Mouse (Mus musculus) lung, embryonic 14.5 days (tissue): ENCODE data around the gene Smad6. TPM values are rescaled to one million over a fixed set of nuclear protein-coding genes. Genes with fewer than 3 reads are reported as not detected.
A peak's percentile ranks its signal among the peaks of the same experiment; 100 is the strongest.

Experiments used
- ATAC-seq: fragments of 200-750 bp; cut with Nextera tagmentation; 2 replicates; pipeline ENCODE4 v1.8.0; 2017; ENCODE audit warnings: mild to moderate bottlenecking, moderate TSS enrichment, moderate library complexity; ENCODE audit not compliant: insufficient read depth
- DNase-seq: peaks from one replicate; pipeline ENCODE4 v3.0.0-alpha.2; 2015
- H3K27ac ChIP-seq: fragments of 300-500 bp; sonication (generic); 2 replicates; pipeline ENCODE4 v1.5.1; 2014; ENCODE audit warnings: low read depth, mild to moderate bottlenecking, moderate library complexity
- H3K27me3 ChIP-seq: fragments of 300-500 bp; sonication (generic); 2 replicates; pipeline ENCODE4 v1.6.1; 2014; ENCODE audit warnings: low read length, control low read depth; ENCODE audit not compliant: insufficient read depth
- H3K36me3 ChIP-seq: fragments of 300-500 bp; sonication (generic); 2 replicates; pipeline ENCODE4 v1.6.1; 2014; ENCODE audit warnings: control low read depth; ENCODE audit not compliant: insufficient read depth
- H3K4me1 ChIP-seq: fragments of 300-500 bp; sonication (generic); 2 replicates; pipeline ENCODE4 v1.6.1; 2014; ENCODE audit warnings: antibody characterized with exemption, control low read depth; ENCODE audit not compliant: insufficient read depth
- H3K4me2 ChIP-seq: fragments of 300-500 bp; sonication (generic); 2 replicates; pipeline ENCODE4 v1.6.1; 2014; ENCODE audit warnings: mild to moderate bottlenecking
- H3K4me3 ChIP-seq: fragments of 300-500 bp; sonication (generic); 2 replicates; pipeline ENCODE4 v1.5.1; 2014; ENCODE audit warnings: low read depth, low read length
- H3K9ac ChIP-seq: fragments of 300-500 bp; sonication (generic); 2 replicates; pipeline ENCODE4 v1.6.1; 2014
- H3K9me3 ChIP-seq: fragments of 300-500 bp; sonication (generic); 2 replicates; pipeline ENCODE4 v1.6.1; 2016; ENCODE audit warnings: low read depth, low read length, control low read depth
- CTCF ChIP-seq: IDR thresholded peaks from 2 replicates; pipeline ENCODE4 v1.5.1; 2016; ENCODE audit warnings: antibody characterized with exemption, low read depth
- WGBS: fragments of 180-500 bp; shearing (Covaris S2); extraction: QIAGEN DNeasy Blood & Tissue Kit; methylation state at CpG from one replicate; pipeline ENCODE4 v1.1.7; 2014; 5-methylcytosine and 5-hydroxymethylcytosine counted together
- polyA plus RNA-seq: library from polyadenylated mRNA; unstranded; fragments of >200 nt; fragmentation: Nextera tagmentation; extraction: Ambion mirVana; gene quantifications from 2 replicates; pipeline ENCODE4 v1.2.1, GENCODE M21; 2014

Smad6 gene
- polyA plus RNA-seq, 1 experiment from 2014 or later: 15.3 TPM

DNA sequence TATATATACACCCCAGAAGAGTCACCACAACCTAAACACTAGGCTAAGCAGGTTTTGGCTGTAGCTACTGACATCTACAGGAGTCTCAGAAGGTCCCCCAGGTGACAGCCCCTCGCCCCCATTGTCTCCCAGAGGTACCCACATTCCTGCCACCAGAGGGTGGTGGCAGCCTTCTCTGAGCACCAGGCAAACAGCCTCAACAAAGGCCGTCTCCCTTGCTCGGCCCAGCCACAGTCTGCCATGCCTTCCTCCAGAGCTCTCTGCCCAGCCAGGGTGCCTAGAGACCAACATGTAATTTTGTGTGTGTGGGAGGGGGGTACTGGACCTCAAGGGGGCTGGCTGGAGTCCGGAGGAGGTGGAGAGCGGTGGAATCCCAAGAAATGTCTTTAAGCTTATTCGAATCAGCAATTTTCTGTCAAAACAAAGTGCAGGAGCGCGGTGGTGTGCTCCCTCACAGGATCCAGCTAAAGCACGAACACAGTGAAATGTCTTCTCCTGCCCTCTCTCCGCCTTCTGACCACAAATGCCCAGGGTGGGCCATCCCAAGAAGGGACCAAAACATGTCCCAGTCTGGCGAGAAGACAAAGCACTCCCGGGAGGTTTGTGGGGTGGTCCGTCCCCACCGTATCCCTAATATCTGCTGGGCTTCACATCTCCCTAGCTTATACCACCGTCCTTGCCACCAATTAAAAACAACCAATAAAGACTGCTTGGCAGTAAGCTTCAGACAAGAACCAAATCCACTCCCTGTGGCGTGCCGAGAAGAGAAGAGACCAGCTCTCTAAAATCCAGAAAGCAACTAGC lies 62.5 kb downstream of the Smad6 start:
- peak overlapping the region; percentile 49 for H3K4me2 ChIP-seq
- ATAC-seq (peak; percentile 48), DNase-seq (peak; percentile 87)
- 0 out of 2 replicates have a peak, but pooled peaks cover 7% of the 10 kb centered on the region for H3K36me3 ChIP-seq
- H3K27me3 ChIP-seq: no peaks in the 10 kb centered on the region
- 31% methylated on average over 17 of the region's 17 CpGs for WGBS
- no peaks in the 10 kb centered on the region for H3K9me3 ChIP-seq
- peak overlapping the region; percentile 97 for H3K27ac ChIP-seq
- TF ChIP-seq CTCF: peak; percentile 96
- no peak overlapping the region; the same call in 1 of the 2 replicates for H3K4me3 ChIP-seq
- H3K9ac ChIP-seq: peak overlapping the region; percentile 15
- H3K4me1 ChIP-seq: peaks cover 53% of the 10 kb centered on the region

- peak; percentile 89 for DNase-seq
- no peak for TF ChIP-seq CTCF
- Histone ChIP-seq H3K27me3 (no peaks in the 10 kb centered on the region), H3K36me3 (peaks cover 13% of the 10 kb centered on the region), H3K27ac (peak overlapping the region; percentile 97), H3K4me1 (peaks cover 46% of the 10 kb centered on the region), H3K4me2 (peak overlapping the region; percentile 49), H3K4me3 (no peak overlapping the region; the same call in 1 of the 2 replicates), H3K9me3 (no peaks in the 10 kb centered on the region), H3K9ac (peak overlapping the region; percentile 15)
- peak; percentile 72 for ATAC-seq
- 10% methylated on average over 15 of the region's 15 CpGs for WGBS
These were observed 63.4 kb downstream of the Smad6 start for GRCm38 (mm10) chr9:63958337-63959030.

DNA sequence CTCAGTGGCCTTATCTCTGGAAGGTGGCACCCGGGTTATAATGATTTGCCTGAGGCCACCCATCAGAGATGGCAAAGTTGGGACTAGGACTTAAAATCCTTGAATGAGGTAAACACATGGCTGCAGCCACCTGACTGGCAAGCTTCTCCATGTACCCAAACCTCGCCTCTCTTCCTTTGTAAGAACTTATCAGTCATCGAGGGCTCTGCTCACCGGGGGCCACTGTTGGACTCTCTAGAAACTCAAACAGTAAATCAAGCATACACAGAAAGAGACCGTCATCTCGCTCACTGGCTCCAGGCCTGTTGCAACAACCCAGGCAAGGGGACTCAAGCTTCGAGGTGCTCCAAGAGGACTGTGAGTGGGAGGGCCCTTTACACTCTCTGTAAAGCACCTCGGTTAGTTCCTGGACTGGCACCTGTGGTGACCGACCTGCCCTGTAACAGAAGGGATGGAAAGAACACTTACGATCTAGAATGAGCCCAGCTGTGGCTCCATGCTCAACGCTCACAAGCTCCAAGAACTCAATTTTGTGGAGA lies 64.1 kb downstream of the Smad6 start:
- Histone ChIP-seq H3K9ac (peak overlapping the region; percentile 15; the same call in 1 of the 2 replicates), H3K9me3 (no peaks in the 10 kb centered on the region), H3K27ac (peak overlapping the region; percentile 97), H3K27me3 (no peaks in the 10 kb centered on the region), H3K4me1 (peaks cover 46% of the 10 kb centered on the region), H3K36me3 (peaks cover 17% of the 10 kb centered on the region), H3K4me3 (no peak overlapping the region), H3K4me2 (peak overlapping the region; percentile 49)
- ATAC-seq (no peak), DNase-seq (no peak)
- TF ChIP-seq CTCF: no peak
- WGBS: 47% methylated on average over 11 of the region's 11 CpGs

- no peak overlapping the region for H3K9ac ChIP-seq
- peak; percentile 89 for DNase-seq
These were observed 65.8 kb downstream of the Smad6 start for GRCm38 (mm10) chr9:63956052-63956451.

GRCm38 (mm10) chr9:63953691-63954090 lies 68.2 kb downstream of the Smad6 start:
- Histone ChIP-seq H3K4me2 (no peak overlapping the region), H3K9me3 (no peaks in the 10 kb centered on the region), H3K9ac (no peak overlapping the region), H3K36me3 (peaks cover 32% of the 10 kb centered on the region), H3K4me1 (peaks cover 19% of the 10 kb centered on the region), H3K27ac (no peak overlapping the region), H3K27me3 (no peaks in the 10 kb centered on the region), H3K4me3 (no peak overlapping the region)
- DNase-seq (no peak), ATAC-seq (no peak)
- TF ChIP-seq CTCF: no peak
- 74% methylated on average over 35 of the region's 35 CpGs for WGBS

More at GRCm38 (mm10) chr9:63956052-63956451, 65.8 kb downstream of the Smad6 start:
- no peaks in the 10 kb centered on the region for H3K27me3 ChIP-seq
- no peak overlapping the region for H3K4me2 ChIP-seq
- ATAC-seq: no peak
- TF ChIP-seq CTCF: peak; percentile 96
- peaks cover 43% of the 10 kb centered on the region for H3K4me1 ChIP-seq
- no peaks in the 10 kb centered on the region for H3K9me3 ChIP-seq
- H3K27ac ChIP-seq: 0 out of 2 replicates have a peak overlapping the region, but pooled peaks have one; percentile 18
- peaks cover 31% of the 10 kb centered on the region for H3K36me3 ChIP-seq
- no peak overlapping the region for H3K4me3 ChIP-seq
- 35% methylated on average over 9 of the region's 9 CpGs for WGBS

- no peak overlapping the region for H3K4me2 ChIP-seq
- no peak for ATAC-seq
- DNase-seq: no peak
- peaks cover 29% of the 10 kb centered on the region for H3K36me3 ChIP-seq
- H3K9me3 ChIP-seq: no peaks in the 10 kb centered on the region
- H3K4me1 ChIP-seq: peaks cover 8% of the 10 kb centered on the region
- H3K27ac ChIP-seq: no peak overlapping the region
- no peaks in the 10 kb centered on the region for H3K27me3 ChIP-seq
- no peak for TF ChIP-seq CTCF
- 89% methylated on average over 2 of the region's 2 CpGs for WGBS
- H3K9ac ChIP-seq: no peak overlapping the region
- H3K4me3 ChIP-seq: no peak overlapping the region
These were observed 69.3 kb downstream of the Smad6 start for GRCm38 (mm10) chr9:63952591-63952990.

DNA sequence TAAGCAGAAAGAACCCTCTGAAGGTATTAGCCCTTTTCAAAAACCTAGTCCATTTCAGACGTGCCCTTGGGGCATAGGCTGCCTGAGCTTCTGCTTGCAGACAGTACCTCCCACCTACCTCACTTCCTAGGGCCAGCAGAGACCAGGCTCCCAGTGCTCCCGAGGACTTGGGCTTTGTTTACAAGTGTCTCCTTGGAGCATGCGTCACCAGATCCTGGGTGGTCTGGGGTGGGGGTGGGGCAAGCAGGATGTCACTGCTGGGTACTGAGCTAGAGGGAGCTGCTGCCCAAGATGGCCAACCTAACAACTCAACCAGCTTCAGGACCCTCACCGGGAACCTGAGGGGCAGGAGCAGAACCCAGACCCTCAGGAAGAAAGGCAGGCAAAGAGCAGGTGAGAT lies 71.5 kb downstream of the Smad6 start:
- H3K9ac ChIP-seq: no peak overlapping the region
- H3K4me3 ChIP-seq: no peak overlapping the region
- no peaks in the 10 kb centered on the region; the same call in 1 of the 2 replicates for H3K4me1 ChIP-seq
- H3K27ac ChIP-seq: no peak overlapping the region
- peak; percentile 63 for DNase-seq
- no peak; the same call in 1 of the 2 replicates for TF ChIP-seq CTCF
- peaks cover 28% of the 10 kb centered on the region for H3K36me3 ChIP-seq
- H3K27me3 ChIP-seq: no peaks in the 10 kb centered on the region
- no peak overlapping the region for H3K4me2 ChIP-seq
- peak; percentile 64 for ATAC-seq
- 15% methylated on average over 4 of the region's 4 CpGs for WGBS
- H3K9me3 ChIP-seq: no peaks in the 10 kb centered on the region
